Mouse (Mus musculus) embryonic facial prominence, embryonic 13.5 days (tissue): ENCODE results near the gene Taf8. TPM values are rescaled to one million over a fixed set of nuclear protein-coding genes. Genes with fewer than 3 reads are reported as not detected.
A peak's percentile ranks its signal among the peaks of the same experiment; 100 is the strongest.

Experiments used
- ATAC-seq: fragments of 200-750 bp; cut with Nextera tagmentation; 2 replicates; pipeline ENCODE4 v1.8.0; 2017; ENCODE audit warnings: low read depth; ENCODE audit not compliant: insufficient number of reproducible peaks, insufficient read depth, low FRiP score, low TSS enrichment
- H3K27ac ChIP-seq: fragments of 300-500 bp; sonication (generic); 2 replicates; pipeline ENCODE4 v1.5.1; 2015; ENCODE audit warnings: moderate library complexity, mild to moderate bottlenecking, inconsistent platforms
- H3K27me3 ChIP-seq: fragments of 300-500 bp; sonication (generic); 2 replicates; pipeline ENCODE4 v1.6.1; 2015; ENCODE audit warnings: mild to moderate bottlenecking, inconsistent platforms
- H3K36me3 ChIP-seq: fragments of 300-500 bp; sonication (generic); 2 replicates; pipeline ENCODE4 v1.6.1; 2015; ENCODE audit warnings: mild to moderate bottlenecking, inconsistent platforms
- H3K4me1 ChIP-seq: fragments of 300-500 bp; sonication (generic); 2 replicates; pipeline ENCODE4 v1.6.1; 2015; ENCODE audit warnings: inconsistent platforms
- H3K4me2 ChIP-seq: fragments of 300-500 bp; sonication (generic); 2 replicates; pipeline ENCODE4 v1.6.1; 2015; ENCODE audit warnings: moderate library complexity, mild to moderate bottlenecking, inconsistent platforms
- H3K4me3 ChIP-seq: fragments of 300-500 bp; sonication (generic); 2 replicates; pipeline ENCODE4 v1.5.1; 2015; ENCODE audit warnings: mild to moderate bottlenecking, inconsistent platforms
- H3K9ac ChIP-seq: fragments of 300-500 bp; sonication (generic); 2 replicates; pipeline ENCODE4 v1.6.1; 2015; ENCODE audit warnings: mild to moderate bottlenecking, inconsistent platforms
- H3K9me3 ChIP-seq: fragments of 300-500 bp; sonication (generic); 2 replicates; pipeline ENCODE4 v1.6.1; 2016; ENCODE audit warnings: inconsistent platforms
- WGBS: fragments of 180-500 bp; shearing (Covaris S2); methylation state at CpG from one replicate; pipeline ENCODE4 v1.1.7; 2015; ENCODE audit warnings: mixed read lengths; 5-methylcytosine and 5-hydroxymethylcytosine counted together
- polyA plus RNA-seq: library from polyadenylated mRNA; unstranded; fragments of >200 nt; fragmentation: Nextera tagmentation; extraction: Ambion mirVana; gene quantifications from 2 replicates; pipeline ENCODE4 v1.2.1, GENCODE M21; 2015

Taf8 gene
- polyA plus RNA-seq, 1 experiment from 2014 or later, result 38.1 TPM

DNA sequence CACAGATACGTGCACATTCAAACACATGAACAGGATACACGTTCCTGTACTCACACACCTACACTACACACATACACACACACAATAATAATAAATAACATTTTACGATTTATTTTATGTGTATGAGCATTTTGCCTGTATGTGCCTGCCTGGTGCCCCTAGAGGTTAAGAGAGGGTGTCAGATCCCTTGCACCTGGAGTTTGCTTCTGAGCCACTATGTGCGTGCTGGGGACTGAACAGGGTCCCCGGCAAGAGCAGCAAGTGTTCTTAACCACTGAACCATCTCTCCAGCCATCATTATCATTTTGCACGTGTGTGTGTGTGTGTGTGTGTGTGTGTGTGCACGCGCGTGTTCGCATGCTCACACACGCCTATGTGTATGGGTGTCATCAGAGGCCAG, 27.5 kb upstream of the Taf8 start:
- no peaks in the 10 kb centered on the region for H3K36me3 ChIP-seq
- H3K9ac ChIP-seq, result no peak overlapping the region
- no peak for ATAC-seq
- H3K9me3 ChIP-seq, result no peaks in the 10 kb centered on the region
- peaks cover 34% of the 10 kb centered on the region for H3K4me1 ChIP-seq
- 89% methylated on average over 11 of the region's 11 CpGs for WGBS
- no peak overlapping the region for H3K4me2 ChIP-seq
- H3K4me3 ChIP-seq, result no peak overlapping the region
- H3K27ac ChIP-seq, result no peak overlapping the region
- H3K27me3 ChIP-seq, result no peaks in the 10 kb centered on the region

DNA sequence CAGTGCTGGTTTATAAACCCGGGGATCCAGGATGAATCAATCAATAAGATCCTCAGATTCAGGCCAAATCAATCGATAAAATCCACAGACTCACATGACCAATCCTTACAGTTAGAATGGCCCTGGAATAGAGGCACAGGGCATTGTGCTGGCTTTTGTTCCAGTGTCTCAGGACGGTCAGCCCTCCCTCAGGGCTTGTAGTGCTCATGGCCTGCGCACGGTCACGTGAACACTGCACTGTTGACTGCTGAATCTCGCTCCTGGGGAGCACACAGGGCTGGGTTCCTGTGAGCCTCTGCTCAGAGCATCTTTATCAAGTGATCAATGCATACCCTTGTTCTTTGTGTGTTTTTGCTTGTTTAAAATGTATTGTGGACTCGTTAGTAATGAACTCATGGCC, 26.8 kb upstream of the Taf8 start:
- Histone ChIP-seq H3K4me3 (no peak overlapping the region), H3K9ac (0 out of 2 replicates have a peak overlapping the region, but pooled peaks have one; percentile 36), H3K4me2 (no peak overlapping the region), H3K27ac (no peak overlapping the region; the same call in 1 of the 2 replicates), H3K9me3 (no peaks in the 10 kb centered on the region), H3K36me3 (no peaks in the 10 kb centered on the region), H3K4me1 (peaks cover 34% of the 10 kb centered on the region), H3K27me3 (no peaks in the 10 kb centered on the region)
- WGBS, result 49% methylated on average over 8 of the region's 8 CpGs
- no peak for ATAC-seq

DNA sequence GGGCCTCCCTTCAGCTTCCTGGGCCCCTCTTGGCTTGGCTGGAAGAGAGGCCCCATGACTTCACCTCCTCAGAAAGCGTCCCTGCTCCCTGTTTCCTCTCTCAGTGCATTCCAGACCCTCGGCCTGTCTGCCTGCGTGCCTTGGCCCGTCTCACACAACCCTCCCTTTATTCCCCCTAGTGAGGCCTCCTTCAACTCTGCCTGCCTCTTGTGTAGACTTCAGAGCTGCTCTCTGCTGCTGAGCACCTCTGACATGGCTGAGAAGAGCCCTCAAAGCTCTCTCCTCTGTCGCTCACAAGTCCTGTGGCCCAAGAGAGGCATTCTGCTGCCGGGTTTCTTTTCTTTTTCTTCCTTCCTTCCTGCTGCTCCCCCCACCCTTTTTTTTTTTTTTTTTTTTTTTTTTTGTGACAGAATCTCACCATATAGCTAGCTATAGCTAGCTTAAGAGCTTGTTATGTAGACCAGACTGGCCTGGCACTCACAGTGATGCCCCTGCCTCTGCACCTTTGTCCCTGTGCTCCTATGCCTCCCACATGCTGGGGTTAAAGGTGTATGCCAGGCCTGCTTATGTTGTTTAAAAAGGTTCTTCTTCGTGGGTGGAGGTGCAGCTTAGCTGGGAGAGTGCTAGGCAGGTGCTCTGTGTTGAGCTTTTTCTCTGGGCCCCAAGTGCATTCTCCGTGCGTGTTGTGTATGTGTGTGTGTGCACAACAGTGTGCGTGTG, 25.6 kb upstream of the Taf8 start:
- Histone ChIP-seq H3K9me3 (no peaks in the 10 kb centered on the region), H3K4me3 (no peak overlapping the region), H3K4me2 (peak overlapping the region; percentile 12), H3K36me3 (no peaks in the 10 kb centered on the region), H3K27me3 (no peaks in the 10 kb centered on the region), H3K27ac (peak overlapping the region; percentile 94), H3K4me1 (peaks cover 44% of the 10 kb centered on the region), H3K9ac (peak overlapping the region; percentile 37)
- peak; percentile 64 for ATAC-seq
- 34% methylated on average over 10 of the region's 10 CpGs for whole genome bisulfite sequencing

DNA sequence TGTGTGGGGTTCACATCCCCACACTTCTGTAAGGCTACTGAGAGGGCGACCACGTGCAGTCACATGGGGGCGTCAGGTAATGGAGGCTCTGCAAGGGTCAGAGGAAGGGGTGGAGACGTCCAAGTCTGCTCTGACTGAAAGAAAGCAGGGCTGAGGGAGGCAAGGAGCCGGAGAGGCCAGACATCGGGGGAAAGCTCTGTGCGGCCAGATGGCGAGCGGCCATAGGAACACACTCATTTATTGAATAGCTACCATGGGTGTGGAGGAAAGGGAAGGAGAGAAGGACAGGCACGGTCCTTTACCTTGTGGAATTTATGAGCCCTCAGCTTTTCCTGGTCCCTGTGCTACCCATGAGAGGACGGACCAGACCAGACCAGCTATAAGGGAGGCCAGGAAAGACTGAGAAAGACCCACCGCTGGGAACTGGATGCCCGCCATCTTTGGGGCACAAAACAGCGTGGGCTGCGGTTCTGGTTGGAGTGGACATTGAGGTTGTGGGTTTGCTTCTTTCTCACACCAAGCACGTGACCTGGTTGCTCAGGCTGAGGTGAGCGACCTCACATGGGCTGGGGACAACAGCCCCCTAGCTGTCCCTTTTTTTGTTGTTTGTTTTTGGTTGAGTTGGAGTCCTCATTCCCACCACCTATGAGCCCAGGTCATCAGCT, 24.9 kb upstream of the Taf8 start:
- Histone ChIP-seq H3K4me1 (peaks cover 51% of the 10 kb centered on the region), H3K4me2 (peak overlapping the region; percentile 12; the same call in 1 of the 2 replicates), H3K9ac (peak overlapping the region; percentile 37; the same call in 1 of the 2 replicates), H3K9me3 (no peaks in the 10 kb centered on the region), H3K4me3 (no peak overlapping the region), H3K27ac (peak overlapping the region; percentile 94), H3K36me3 (no peaks in the 10 kb centered on the region), H3K27me3 (no peaks in the 10 kb centered on the region)
- ATAC-seq, result no peak
- 86% methylated on average over 17 of the region's 17 CpGs for WGBS

DNA sequence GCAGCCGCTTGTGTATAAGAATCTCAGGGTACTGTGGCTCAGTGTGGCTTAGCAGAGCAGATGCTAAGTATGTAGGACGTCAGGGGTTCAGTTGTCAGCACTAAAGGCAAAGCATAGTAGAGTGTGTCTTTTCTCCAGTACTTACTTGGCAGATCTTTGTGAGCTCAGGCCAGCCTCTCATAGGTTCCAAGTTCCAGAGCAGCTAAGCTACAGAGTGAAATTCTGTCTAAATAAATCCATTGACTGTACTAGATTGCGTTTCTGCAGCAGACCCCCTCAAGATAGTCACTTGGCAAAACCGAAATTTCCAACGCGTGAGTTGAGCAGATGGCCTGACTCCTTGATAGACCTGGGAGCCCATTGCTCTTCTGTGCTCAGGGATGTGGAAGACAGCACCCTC, 22.9 kb upstream of the Taf8 start:
- Histone ChIP-seq H3K27me3 (no peaks in the 10 kb centered on the region), H3K4me3 (no peak overlapping the region), H3K36me3 (no peaks in the 10 kb centered on the region), H3K9me3 (no peaks in the 10 kb centered on the region), H3K4me1 (peaks cover 57% of the 10 kb centered on the region), H3K4me2 (no peak overlapping the region), H3K9ac (no peak overlapping the region), H3K27ac (no peak overlapping the region)
- ATAC-seq, result no peak
- WGBS, result 89% methylated on average over 6 of the region's 6 CpGs

DNA sequence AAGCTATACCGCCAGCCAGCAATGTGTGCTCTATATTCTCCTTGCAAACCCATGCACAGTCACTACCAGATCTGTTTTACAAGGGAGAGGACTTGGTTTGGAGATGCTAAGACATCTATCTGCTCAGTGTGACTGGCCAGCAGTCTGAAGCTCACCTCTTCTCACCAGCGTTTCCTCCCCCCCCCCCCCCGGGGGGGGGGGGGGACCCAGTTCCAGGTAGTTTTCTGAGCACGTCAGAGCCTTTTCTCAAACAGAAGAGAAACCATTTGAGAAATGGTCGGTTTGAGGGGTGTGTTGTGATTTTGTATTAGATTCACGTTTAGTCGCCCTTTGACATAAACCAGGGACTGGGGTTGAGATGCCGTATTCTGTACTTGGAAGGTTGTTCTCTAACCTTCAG, 22.0 kb upstream of the Taf8 start:
- H3K9ac ChIP-seq, result no peak overlapping the region
- no peak overlapping the region for H3K27ac ChIP-seq
- 78% methylated on average over 8 of the region's 8 CpGs for WGBS
- no peaks in the 10 kb centered on the region for H3K9me3 ChIP-seq
- H3K4me2 ChIP-seq, result no peak overlapping the region
- no peaks in the 10 kb centered on the region for H3K36me3 ChIP-seq
- no peaks in the 10 kb centered on the region for H3K27me3 ChIP-seq
- ATAC-seq, result no peak
- H3K4me3 ChIP-seq, result no peak overlapping the region
- H3K4me1 ChIP-seq, result peaks cover 61% of the 10 kb centered on the region

DNA sequence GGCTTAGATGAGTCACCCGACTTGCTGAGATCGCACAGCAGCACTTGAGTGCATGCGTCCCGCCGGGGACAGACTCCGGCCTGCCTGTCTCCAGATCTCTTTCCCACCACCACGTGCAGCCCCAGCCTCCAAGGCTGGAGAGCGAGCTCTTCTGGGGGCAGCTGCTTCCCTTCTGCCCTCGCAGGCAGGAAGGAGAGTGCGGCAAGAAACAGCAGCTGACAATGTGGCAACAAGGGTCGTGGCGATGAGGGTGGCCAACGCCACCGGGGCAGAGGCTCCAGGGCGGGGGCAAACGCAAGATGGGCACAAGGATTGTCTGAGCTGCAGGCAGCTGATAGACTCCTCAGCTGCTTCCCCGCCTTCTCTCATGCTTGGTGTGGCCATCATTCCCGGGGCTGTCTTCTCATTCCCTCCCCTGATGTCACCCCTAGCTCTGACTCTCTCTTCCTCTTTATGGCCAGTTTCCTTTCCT, 21.2 kb upstream of the Taf8 start:
- Histone ChIP-seq H3K27me3 (no peaks in the 10 kb centered on the region), H3K4me2 (no peak overlapping the region), H3K4me3 (no peak overlapping the region), H3K9ac (0 out of 2 replicates have a peak overlapping the region, but pooled peaks have one; percentile 22), H3K27ac (peak overlapping the region; percentile 96), H3K4me1 (peaks cover 59% of the 10 kb centered on the region), H3K36me3 (no peaks in the 10 kb centered on the region), H3K9me3 (no peaks in the 10 kb centered on the region)
- no peak for ATAC-seq
- 64% methylated on average over 18 of the region's 18 CpGs for WGBS

DNA sequence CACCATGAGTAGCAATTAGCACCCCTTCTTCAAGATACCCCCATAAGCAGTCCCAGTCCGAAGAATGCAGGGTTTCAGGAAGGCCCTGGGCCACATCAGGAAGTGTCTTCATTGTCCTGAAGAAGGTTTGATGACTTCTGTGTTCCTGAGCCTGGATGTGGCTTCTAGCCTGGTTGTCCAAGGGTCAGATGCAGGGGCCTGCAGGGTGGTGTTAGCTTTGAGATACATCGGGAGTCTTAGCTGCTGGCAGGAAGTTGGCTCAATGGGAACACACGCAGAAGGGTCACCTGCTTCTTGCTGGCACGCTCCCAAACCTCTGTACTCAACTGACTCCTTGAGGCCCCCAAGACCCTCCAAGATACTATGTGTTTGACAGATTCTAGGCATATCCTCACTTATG, 20.4 kb upstream of the Taf8 start:
- H3K9ac ChIP-seq, result peak overlapping the region; percentile 64
- no peak overlapping the region; the same call in 1 of the 2 replicates for H3K4me3 ChIP-seq
- 0 out of 2 replicates have a peak overlapping the region, but pooled peaks have one; percentile 55 for H3K4me2 ChIP-seq
- H3K36me3 ChIP-seq, result no peaks in the 10 kb centered on the region
- H3K27ac ChIP-seq, result peak overlapping the region; percentile 96
- H3K27me3 ChIP-seq, result no peaks in the 10 kb centered on the region
- no peak for ATAC-seq
- no peaks in the 10 kb centered on the region for H3K9me3 ChIP-seq
- peaks cover 59% of the 10 kb centered on the region for H3K4me1 ChIP-seq
- 64% methylated on average over 4 of the region's 4 CpGs for WGBS

DNA sequence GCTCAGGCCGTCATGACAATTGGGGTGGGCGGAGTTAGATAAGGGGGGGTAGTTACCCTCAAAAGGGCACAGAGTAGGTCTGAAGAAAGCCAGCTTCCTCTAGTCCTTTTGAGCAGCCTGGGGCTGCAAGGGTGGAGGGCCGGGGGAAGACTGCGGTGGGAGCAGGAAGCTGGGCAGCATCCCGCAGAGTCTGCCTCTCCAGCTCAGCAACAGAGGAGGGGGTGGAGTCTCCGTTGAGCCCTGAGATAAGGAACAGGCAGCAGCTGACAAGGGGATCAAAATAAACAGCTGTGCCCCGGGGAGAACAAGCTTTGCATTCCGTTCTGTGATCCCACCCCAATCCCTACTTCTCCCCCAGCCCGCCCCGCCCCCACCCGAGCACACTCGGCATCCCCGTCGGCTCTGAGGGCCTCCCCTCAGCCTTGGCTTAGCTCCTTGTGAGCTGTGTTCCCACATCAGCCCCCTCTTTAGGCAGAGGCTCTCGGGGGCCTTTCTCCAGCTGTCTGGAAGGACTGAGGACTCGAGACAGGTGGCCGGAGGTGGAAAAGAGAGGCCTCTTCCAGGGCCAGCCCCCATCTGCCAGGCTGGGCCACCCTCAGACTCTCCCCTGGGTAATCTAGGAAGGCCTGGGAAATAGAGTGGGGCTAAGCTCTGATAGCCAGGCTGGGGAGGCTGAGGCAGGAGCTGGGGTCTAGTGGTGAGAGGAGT, 19.6 kb upstream of the Taf8 start:
- Histone ChIP-seq H3K9ac (peak overlapping the region; percentile 64), H3K36me3 (no peaks in the 10 kb centered on the region), H3K4me3 (peak overlapping the region; percentile 25), H3K27me3 (no peaks in the 10 kb centered on the region), H3K9me3 (no peaks in the 10 kb centered on the region), H3K4me2 (peak overlapping the region; percentile 55), H3K27ac (peak overlapping the region; percentile 96), H3K4me1 (peaks cover 54% of the 10 kb centered on the region)
- peak; percentile 84 for ATAC-seq
- WGBS, result 2% methylated on average over 16 of the region's 17 CpGs

DNA sequence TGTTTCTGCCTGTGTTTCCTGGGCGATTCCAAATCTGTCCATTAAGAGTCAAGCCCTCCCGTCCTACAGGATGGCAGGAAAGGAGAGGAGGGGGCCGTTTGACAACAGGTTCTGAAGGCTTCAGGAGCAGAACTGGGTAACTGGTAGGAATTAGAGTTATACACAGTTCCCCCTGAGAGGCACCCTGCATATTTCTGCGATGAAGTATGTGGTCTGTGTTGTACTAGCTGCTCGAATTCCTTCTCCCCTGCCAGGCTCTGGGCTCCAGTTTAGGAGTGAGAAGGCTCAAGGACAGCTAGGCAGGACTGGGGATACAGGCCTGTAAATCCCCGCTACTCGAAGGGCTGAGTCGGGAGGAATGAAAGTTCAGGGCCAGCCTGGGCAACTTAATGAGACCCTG, 16.1 kb upstream of the Taf8 start:
- peaks cover 54% of the 10 kb centered on the region for H3K4me1 ChIP-seq
- WGBS, result 21% methylated on average over 8 of the region's 8 CpGs
- H3K36me3 ChIP-seq, result peaks cover 2% of the 10 kb centered on the region; the same call in 1 of the 2 replicates
- peak overlapping the region; percentile 54 for H3K9ac ChIP-seq
- peak; percentile 43; the same call in 1 of the 2 replicates for ATAC-seq
- H3K9me3 ChIP-seq, result no peaks in the 10 kb centered on the region
- H3K27me3 ChIP-seq, result no peaks in the 10 kb centered on the region
- peak overlapping the region; percentile 35 for H3K4me2 ChIP-seq
- H3K27ac ChIP-seq, result peak overlapping the region; percentile 95
- H3K4me3 ChIP-seq, result no peak overlapping the region

DNA sequence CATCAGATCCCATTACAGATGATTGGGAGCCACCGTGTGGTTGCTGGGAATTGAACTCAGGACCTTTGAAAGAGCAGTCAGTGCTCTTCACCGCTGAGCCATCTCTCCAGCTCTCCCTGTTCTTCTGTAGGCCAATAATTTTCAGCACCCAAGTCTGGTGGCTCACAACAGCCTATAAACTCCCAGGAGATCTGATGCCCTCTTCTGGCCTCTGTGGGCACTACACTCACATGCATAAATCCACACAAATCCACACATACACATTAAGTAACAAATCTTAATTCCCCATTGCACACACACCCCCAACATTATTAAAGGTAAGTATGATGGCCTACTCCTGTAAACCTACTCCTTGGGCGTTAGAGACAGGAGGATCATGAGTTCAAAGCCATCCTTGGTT, 14.1 kb upstream of the Taf8 start:
- ATAC-seq, result no peak
- Histone ChIP-seq H3K9me3 (no peaks in the 10 kb centered on the region), H3K4me1 (peaks cover 48% of the 10 kb centered on the region), H3K27me3 (no peaks in the 10 kb centered on the region), H3K36me3 (peaks cover 2% of the 10 kb centered on the region; the same call in 1 of the 2 replicates), H3K4me2 (no peak overlapping the region), H3K4me3 (no peak overlapping the region), H3K9ac (no peak overlapping the region), H3K27ac (no peak overlapping the region)
- 91% methylated on average over 3 of the region's 3 CpGs for WGBS
